Mouse (Mus musculus): ENCODE measurements around the gene Cacfd1. TPM values are rescaled to one million over a fixed set of nuclear protein-coding genes. Genes with fewer than 3 reads are reported as not detected.

Gene Cacfd1
- 4.0 and 6.7 TPM in 2 replicates for total RNA-seq (2015; ENCODE audit: low replicate concordance)
- total RNA-seq (2017; ENCODE audit: low replicate concordance): 1.1 and 2.1 TPM in 2 replicates

DNA sequence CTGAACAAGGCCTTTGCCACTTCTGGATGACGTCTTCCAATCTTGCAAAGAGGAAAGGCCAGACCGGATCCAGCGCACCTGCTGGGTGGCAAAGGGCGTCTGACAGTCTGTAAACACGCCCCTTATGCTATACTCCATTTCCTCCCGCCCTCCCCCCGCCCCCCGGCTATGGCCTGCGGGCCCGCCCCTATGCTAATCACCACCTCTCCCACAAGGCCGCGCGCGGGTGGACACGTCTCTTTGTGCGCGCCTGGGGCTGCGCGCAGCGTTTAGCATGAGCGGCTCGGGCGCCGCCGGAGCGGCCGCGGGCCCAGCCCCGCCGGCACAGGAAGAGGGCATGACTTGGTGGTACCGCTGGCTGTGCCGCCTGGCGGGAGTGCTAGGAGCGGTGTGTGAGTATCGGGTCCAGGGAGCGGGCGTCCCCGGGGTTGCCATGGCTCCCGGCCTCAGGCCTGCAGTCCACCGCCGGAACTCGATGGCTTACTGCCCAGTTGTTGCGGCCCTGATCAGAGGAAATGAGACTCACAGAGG is at the start of gene Cacfd1:
Gene Cacfd1 (plus strand): TSS at position 213 of the 531 bp plus-strand sequence.
- peak; percentile 72 for ATAC-seq (replicated peaks; ENCODE audit: low FRiP score, poor library complexity, severe bottlenecking)

DNA sequence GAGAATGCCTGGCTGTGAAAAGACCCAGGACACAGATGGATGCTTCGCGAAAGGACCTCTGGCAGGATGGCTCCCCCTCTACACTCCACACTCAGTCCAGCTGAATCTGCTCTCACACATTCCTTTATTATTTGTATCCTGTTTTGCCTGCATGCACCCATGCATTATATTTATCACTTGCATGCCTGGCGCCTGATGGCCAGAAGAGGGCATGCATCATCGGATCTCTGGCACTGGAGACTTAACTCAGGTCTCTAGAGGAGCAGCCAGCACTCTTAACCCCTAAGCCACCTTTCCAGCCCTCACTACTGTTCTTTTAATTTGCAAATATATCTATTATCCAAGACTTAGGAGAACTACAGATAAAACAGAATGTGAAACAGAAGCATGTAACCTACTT is 49.0 kb upstream of the Cacfd1 start:
- ATAC-seq (replicated peaks; ENCODE audit: low FRiP score, poor library complexity, severe bottlenecking): no peak

DNA sequence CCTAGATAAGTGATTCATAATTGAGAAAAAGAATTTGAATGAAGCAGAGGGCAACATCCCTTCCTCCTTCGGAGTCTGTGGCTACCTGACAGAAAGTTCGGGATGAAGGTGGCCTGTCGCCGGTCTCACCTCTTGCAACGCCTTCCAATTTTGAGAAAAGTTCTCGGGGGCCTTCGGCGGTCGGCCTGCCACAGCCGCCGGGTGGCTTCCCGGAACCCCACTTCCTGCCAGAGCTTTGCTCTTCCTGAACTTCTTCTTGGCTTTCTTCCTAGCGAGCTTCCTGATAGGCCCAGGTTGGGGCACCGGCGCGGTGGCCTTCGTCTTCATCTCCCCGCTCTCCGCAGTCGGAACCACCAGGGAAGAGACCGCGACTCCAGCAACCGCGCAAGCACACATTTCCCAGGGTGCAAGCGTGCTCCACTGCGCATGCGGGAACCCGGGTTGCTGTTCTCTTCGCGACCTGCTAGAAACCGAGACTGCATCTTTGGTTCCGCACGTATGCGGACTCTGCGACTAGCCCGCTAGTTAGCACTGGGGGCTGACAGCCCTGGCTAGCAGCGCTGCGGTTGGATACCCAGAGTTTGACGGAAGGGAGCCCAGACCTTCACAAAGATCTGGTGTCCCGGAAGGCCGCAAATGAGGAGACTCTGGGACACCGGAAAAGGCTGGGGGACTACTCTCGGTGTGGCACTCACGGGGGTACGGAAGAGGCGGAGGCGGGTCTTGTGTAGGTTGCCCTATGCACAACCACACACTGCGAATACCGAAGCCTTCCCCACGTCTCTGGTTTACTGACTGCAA is 45.6 kb upstream of the Cacfd1 start, which contains the start of gene Rexo4:
Gene Rexo4 (minus strand): TSS at position 464 of the 801 bp plus-strand sequence.
- ATAC-seq (replicated peaks; ENCODE audit: low FRiP score, poor library complexity, severe bottlenecking): peak; percentile 95

DNA sequence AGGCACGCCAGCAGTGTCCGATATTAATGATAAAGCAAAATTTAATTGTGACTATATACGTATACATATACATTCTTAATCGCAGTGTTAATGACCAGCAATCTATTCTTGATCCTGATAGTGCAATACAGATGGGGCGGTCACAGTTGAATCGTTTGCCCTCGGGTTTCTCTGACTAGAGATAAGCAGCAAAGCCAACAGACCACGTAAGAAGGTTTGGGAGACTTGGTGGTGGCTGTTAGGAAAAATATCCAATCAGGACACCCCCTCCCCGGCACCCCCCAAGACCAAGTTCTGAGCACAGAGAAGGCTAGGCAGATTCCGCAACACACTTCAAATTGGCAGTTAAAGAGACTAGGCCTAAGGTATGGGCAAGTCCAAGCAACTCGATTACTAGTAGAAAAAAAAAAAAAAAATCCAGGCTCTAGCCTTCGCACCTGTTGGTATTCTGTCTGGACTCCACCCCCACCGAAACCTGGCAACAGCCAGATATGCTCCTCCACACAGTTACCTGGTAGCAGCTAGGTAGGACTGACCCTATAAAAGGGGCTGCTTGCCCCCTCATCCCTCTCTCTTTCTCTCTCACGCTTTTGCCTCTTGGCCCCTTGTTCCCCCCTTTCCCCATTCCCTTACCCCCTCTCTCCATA is 44.9 kb upstream of the Cacfd1 start:
- ATAC-seq (replicated peaks; ENCODE audit: low FRiP score, poor library complexity, severe bottlenecking): peak; percentile 22; the same call in 1 of the 2 replicates

DNA sequence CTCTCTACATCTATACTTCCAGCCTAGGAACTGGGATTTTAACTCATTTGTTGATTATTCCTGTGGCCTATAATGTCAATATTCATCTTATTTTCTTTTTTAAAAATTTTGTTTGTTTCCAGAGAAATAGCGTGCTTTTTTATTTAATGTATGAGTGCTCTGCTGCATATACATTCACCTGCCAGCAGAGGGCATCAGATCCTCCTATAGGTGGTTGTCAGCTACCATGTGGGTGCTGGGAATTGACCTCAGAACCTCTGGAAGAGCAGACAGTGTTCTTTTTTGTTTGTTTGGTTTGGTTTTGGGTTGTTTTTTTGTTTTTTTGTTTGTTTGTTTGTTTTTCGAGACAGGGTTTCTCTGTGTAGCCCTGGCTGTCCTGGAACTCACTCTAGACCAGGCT is 42.5 kb upstream of the Cacfd1 start:
- ATAC-seq (replicated peaks; ENCODE audit: low FRiP score, poor library complexity, severe bottlenecking): no peak

DNA sequence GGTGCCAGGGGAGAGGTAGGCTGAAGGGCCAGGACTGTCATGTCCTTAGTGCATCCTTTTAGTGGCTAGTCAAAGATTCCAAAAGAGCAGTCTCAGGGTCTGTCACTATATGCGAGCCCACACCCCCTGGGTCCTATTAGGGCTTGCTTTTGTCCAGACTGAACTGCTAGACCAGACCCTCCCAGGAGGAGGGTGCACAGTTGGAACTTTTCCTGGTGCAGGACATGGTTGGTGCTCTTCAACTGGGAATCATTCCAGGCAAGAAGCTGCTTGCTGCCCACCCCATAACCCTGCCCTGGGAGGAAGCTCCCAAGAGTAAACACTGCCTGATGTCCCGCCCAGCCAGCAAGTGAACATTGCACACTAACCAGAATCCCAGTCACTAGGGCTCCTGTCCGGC is 36.6 kb upstream of the Cacfd1 start, which contains the start of gene Adamts13:
Gene Adamts13 (plus strand): TSS at position 301 of the 400 bp plus-strand sequence.
- ATAC-seq (replicated peaks; ENCODE audit: low FRiP score, poor library complexity, severe bottlenecking): no peak

DNA sequence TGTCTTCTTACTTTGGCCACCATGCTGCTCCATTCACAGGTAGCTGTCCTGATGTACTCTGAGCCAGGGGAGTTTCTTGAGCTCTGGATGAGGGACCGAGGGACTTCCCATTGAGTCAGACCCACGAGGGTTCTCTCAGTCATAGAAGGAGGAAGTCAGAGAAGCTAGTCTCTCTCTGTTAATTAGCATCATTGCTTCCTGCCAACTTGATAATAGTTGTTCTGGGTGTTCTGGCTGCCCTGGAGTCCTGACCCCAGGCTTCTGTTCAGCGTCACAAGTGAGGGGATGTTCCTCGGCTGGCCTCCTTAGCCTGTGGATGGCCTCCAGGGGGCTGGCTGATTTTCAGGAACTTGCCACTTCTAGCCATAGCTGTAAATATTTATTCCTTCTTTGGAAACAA is 35.8 kb upstream of the Cacfd1 start:
- no peak for ATAC-seq (replicated peaks; ENCODE audit: low FRiP score, poor library complexity, severe bottlenecking)

DNA sequence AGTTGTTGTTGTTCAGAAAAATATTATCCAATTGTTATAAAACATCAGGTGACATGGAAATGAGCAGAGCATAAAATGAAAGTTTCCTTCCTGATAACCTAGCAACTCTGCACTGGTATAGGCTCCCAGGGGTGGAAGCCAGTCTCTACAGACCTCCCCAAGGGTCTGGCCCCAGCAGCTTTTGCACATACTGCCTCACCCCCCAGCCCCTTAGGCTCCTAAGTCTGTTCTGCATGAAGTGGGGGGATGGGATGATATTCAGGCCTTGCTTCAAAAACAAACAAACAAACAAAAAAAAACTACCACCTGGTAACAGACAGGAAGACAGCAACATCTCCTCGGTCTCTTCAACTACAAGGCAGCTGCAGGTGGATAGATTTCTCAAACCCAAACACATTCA is 29.4 kb upstream of the Cacfd1 start:
- no peak for ATAC-seq (replicated peaks; ENCODE audit: low FRiP score, poor library complexity, severe bottlenecking)

DNA sequence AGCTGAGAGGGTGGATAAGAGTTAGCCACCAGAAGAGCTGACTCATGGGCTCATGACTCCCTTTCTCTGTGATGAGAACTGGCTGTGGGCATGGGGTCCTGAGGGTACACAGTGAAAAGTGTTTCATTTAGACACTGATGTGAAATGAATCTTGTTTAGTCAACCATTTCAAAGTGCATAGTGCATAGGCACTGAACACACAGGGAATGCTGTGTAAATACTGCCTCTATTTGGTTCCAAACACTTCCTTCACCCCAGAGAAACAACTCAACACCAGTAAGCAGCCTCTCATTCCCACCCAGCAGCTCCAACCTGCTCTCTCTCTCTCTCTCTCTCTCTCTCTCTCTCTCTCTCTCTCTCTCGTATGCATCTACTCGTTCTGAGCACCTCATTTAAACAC is 25.5 kb upstream of the Cacfd1 start:
- no peak for ATAC-seq (replicated peaks; ENCODE audit: low FRiP score, poor library complexity, severe bottlenecking)

DNA sequence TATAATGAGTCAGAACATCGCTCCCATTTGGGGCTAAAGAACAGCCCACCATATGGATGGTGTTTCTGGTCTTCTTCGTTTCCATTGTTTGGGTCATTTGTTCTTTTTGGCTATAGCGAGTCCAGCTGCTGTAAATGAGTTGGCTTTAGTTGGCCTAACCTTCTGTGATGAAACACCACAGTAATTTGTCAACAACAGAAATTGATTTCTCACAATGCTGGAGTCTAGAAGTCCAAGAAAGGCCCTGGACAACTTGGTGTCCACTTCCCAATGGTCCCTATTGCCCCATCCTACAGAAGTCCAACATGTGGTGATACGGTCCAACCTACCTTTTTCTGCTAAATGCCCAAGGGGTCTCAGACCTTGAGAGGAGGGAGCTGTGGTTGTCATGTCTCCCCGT is 25.1 kb upstream of the Cacfd1 start:
- ATAC-seq (replicated peaks; ENCODE audit: low FRiP score, poor library complexity, severe bottlenecking): no peak

DNA sequence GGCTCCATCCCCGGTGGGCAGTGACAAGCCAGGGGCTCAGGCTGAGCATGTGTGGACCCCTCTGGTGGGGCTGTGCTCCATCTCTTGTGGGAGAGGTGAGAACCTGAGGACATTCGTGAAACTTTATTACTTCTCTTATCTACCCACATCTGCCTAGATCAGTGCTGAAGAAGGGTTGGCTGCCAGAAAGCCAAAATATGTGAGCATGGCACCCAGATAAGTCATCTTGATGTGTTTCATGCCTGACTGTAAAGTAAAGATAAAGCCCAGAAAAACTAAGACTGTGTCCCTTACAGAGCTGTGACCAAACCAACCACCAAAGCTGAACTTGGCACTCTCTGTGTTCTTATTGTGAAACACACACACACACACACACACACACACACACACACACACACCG is 15.8 kb upstream of the Cacfd1 start:
- ATAC-seq (replicated peaks; ENCODE audit: low FRiP score, poor library complexity, severe bottlenecking): no peak

DNA sequence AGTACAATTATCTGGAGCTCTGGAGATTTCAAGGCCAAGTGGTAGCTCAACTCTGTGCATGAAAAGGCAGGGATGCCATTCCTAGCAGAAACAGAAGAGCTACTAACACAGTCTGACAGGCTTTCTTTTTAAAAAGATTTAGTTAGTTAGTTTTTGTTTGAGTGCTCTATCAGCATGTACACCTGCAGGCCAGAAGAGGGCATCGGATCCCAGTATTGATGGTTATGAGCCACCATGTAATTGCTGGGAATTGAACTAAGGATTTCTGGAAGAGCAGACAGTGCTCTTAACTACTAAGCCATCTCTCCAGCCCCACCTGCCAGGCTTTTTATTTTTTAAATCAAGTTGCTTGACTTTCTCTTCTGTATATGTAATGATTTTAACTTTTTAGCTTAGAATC is 12.2 kb upstream of the Cacfd1 start:
- no peak for ATAC-seq (replicated peaks; ENCODE audit: low FRiP score, poor library complexity, severe bottlenecking)

DNA sequence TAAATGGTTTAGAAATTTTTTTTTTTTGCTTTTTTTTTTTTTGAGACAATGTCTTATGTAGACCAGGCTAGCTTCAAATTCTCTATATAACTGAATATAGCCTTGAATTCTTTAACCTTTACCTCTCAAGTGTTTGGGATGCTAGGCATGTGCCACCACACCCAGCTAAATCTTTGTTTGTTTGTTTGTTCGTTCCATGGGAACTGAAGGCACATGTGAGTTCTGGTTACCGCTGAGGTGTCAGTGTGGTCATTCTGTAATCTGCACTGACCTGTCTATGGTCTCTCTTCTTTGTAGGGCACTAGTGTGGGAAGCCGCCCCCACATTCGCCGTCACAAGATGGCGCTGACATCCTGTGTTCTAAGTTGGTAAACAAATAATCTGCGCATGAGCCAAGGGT is 11.7 kb upstream of the Cacfd1 start:
- ATAC-seq (replicated peaks; ENCODE audit: low FRiP score, poor library complexity, severe bottlenecking): no peak

DNA sequence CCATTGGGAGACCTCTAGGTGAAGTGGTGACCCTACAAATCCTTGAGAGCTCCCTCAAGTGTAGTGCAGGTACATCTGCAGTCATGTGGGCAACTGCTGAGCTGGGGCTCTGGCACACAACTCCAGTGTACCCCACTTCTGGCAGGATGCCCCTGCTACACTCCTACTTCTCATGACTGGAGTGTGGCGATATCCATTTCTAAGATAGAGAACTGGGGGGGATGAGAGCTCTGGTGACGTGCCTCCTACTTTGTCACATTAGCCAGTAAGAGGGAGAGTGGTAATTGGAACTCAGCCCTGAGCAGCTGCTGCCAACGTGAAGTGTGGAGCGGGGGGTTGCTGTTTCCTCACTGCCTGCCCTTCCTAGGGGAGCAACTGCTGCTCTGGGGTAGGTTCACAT is 3.5 kb upstream of the Cacfd1 start:
- no peak for ATAC-seq (replicated peaks; ENCODE audit: low FRiP score, poor library complexity, severe bottlenecking)

DNA sequence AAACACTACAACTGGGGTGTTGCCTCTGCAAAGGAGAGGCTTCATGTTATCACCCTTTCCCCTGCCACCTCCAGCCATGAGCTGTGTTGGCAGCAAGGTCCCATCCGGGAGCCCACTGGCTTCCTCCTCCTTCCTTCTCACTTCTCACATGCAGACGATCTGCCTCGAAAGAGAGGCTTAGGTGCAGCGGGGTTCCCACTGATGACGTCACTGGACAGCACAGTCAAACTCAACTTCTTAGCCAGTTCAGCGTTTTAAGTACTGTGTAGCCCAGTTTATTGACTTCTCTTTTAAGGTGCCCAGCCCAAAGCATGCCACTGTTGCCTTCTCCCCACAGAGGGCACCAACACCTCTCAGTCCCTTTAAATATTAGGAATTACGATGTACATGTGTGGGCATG is 2.0 kb upstream of the Cacfd1 start:
- ATAC-seq (replicated peaks; ENCODE audit: low FRiP score, poor library complexity, severe bottlenecking): no peak

DNA sequence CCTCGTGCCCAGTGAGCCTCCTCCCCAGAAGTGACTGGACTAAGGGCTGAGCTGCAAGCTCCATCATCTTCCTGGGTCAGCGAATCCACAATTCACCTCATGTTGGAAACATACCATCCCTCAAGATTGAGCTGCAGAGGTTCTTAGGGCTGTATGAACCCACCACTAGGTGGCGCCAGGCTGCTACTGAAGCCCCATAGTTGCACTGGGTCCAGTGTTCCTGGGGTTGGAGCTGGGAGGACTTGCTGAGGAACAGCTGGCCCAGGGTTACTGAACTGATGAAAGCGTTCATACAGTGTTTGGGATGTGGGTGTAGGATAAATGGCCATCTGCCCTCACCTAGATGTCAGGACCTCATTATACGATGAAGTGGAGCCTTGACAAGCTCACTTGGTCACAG is 8.1 kb downstream of the Cacfd1 start:
- 0 out of 2 replicates have a peak, but pooled peaks have one; percentile 53 for ATAC-seq (replicated peaks; ENCODE audit: low FRiP score, poor library complexity, severe bottlenecking)

DNA sequence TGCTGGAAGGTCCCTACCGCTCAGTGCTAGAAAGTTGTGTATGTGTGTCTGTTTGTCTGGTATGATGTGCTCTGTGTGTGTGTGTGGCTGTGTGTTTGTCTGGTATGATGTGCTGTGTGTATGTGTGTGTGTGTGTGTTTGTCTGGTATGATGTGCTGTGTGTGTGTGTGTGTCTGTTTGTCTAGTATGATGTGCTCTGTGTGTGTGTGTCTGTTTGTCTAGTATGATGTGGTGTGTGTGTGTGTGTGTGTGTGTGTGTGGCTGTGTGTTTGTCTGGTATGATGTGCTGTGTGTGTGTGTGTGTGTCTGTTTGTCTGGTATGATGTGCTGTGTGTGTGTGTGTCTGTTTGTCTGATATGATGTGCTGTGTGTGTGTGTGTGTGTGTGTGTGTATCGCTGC is 9.8 kb downstream of the Cacfd1 start:
- ATAC-seq (replicated peaks; ENCODE audit: low FRiP score, poor library complexity, severe bottlenecking): no peak

DNA sequence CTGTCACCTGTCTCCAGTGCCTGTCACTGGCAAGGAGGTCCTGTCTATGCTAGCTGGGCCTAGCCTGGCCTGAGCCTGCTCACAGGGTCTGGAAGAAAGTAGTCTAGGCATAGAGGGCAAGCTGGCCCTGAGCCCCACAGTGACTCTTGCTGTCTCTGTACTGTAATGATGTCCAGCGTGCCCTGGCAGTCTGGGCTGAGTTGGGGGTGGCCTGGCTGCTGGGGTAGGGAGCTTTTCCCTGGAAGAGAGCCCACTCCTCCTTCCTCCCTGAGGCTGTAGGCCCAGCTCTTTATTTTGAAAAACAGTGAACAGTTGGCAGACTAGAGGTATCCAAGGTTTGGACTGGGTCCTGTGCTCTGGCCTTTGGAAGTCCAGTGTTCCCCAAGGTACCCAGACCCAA is 11.4 kb downstream of the Cacfd1 start:
- ATAC-seq (replicated peaks; ENCODE audit: low FRiP score, poor library complexity, severe bottlenecking): no peak

DNA sequence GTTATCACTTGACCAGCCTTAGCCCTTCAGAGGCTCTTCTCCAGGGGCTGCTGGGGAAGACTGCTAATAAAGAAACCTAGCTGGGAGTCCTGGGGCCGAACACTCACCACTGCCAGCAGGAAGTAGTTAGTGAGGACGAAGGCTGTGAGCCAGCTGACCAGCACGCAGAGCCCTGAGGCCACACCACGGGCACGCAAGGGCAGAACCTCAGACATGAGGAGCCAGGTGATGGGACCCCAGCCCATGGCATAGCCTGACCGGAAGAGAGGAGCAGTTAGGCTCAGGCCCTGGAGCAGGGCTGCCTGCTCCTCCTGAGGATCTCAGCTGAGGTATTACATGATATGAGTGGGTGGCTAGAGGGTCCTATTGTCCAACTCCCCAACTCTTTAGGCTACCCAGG is 12.9 kb downstream of the Cacfd1 start:
- ATAC-seq (replicated peaks; ENCODE audit: low FRiP score, poor library complexity, severe bottlenecking): no peak

DNA sequence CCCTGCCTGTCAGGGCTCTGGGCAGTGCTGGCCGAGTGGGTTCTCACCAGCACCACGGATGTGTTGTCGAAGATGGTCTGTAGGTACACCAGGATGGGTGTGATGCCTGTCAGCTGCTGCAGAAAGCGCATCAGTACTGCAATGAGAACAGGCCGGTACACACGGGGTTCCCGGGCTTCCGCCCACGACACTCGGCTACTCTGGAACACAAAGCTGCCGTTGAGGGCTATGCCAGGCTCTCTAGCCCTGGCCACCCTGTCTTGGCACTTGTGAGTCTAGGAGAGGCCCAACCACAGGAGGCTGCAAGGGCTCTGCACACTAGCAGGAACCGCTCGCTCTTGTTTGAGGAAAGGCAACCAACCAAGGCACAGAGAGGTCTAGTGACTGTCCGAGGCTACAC is 14.4 kb downstream of the Cacfd1 start:
- ATAC-seq (replicated peaks; ENCODE audit: low FRiP score, poor library complexity, severe bottlenecking): no peak

DNA sequence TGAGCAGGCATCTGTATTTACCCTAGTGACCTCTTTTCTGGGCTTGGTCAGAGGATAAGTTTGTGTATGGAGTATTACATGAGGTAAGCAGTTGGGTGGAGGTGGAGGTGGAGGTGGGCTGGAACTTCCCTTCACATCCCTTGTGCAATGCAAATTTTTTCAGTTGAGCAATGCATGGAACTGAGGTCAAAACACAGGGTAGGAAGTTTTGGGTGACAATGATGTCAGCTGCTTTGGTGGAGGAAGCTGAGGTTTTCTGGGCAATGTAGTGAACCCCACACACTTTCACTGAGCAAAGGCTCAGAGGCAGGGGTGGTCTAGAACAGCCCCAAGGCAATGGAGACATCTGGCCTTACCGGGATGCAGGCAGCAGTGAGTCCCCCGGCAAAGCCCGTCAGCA is 15.8 kb downstream of the Cacfd1 start:
- no peak for ATAC-seq (replicated peaks; ENCODE audit: low FRiP score, poor library complexity, severe bottlenecking)
